Comparison of ENCODE assay signal across 16 mouse cellular contexts in the genomic region with DNA sequence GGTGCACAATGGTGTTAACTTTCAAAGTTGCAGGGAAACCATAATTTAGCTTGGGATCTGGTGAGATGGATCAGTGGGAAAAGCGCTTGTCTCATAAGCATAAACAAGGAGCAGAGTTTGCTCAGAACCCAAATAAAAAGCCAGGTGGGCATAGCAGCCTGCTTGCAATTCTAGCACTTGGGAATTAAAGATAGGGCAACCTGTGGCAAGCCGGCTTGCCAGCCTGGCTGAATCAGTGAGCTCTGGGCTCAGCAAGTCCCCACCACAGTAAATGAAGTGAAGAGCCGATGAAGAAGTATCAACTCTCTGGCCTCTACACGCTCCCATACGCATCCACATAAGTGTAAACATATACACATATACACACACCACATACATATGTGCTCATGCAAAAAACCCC.
"Had no signal": no experiment of that assay in that cellular context is flagged by ENCODE, and none has a peak within 500 bp of the region (broad histone marks: within the 10 kb centered on the region; RNA-seq: fewer than 3 reads in every experiment).

No protein-coding gene starts in this region.

- H3K9me3 ChIP-seq: neural tube, embryonic 13.5 days; neural tube, embryonic 15.5 days; stomach, embryonic 15.5 days had no signal

- H3K36me3 ChIP-seq: neural tube, embryonic 13.5 days; neural tube, embryonic 15.5 days; stomach, embryonic 15.5 days had no signal

- H3K4me2 ChIP-seq: neural tube, embryonic 13.5 days; neural tube, embryonic 15.5 days; stomach, embryonic 15.5 days had no signal

- H3K9ac ChIP-seq: neural tube, embryonic 13.5 days; neural tube, embryonic 15.5 days; stomach, embryonic 15.5 days had no signal

- DNase-seq: retina, postnatal 1 day; right cerebral cortex, adult 18-20 months; right cerebral cortex, postnatal 14 days; right cerebral cortex, postnatal 25 days; right cerebral cortex, postnatal 4 days; spleen, adult 18-20 months; thymus, adult 18-20 months; thymus, adult 2 months; thymus, postnatal 14 days; thymus, postnatal 25 days; thymus, postnatal 36 days; thymus, postnatal 4 days had no signal

- H3K27ac ChIP-seq: neural tube, embryonic 13.5 days; neural tube, embryonic 15.5 days; stomach, embryonic 15.5 days; stomach, postnatal 0 days had no signal

- H3K4me3 ChIP-seq: neural tube, embryonic 13.5 days; neural tube, embryonic 15.5 days; stomach, embryonic 15.5 days had no signal

- H3K27me3 ChIP-seq: neural tube, embryonic 13.5 days; neural tube, embryonic 15.5 days; stomach, embryonic 15.5 days had no signal
